Mouse (Mus musculus): ENCODE measurements at regions not wholly inside any gene's neighbourhood (a gene's known extent, or its start where the extent isn't known, plus 50 kb on each side); places are given as distances from the start of the nearest gene placed in this dataset.

DNA sequence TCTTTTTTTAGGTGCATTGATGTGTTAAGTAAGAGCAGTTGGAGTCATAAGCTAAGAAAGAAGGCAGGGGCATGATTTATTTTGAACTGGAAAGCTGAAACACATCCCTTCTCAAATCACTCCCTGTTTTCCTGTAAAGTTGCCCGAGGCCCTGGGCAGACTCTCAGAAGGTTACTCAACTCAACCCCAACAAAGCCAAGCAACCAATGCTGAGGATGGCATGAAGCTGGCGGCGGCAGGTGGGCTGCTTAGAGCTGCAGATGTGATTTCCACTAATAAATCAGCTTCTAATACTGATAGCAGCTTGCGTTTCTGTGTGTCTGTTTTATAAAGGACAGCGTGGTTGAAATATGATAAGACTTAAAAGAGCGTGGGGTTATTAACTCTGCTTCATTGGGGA lies 905.4 kb upstream of the 4930412O13Rik start:
- no peaks in the 10 kb centered on the region for H3K36me3 ChIP-seq (ENCODE audit: control insufficient read depth in 1 of 2, insufficient read depth in 2 of 2, low read length in 2 of 2)
- TF ChIP-seq CHD1 (IDR thresholded peaks at IDR 0.05; ENCODE audit: low read depth, low read length) (no peak), HCFC1 (IDR thresholded peaks at IDR 0.05; ENCODE audit: low read depth, low read length) (no peak), JUND (IDR thresholded peaks at IDR 0.05; ENCODE audit: low read depth, low read length) (no peak), ZMIZ1 (IDR thresholded peaks at IDR 0.05; ENCODE audit: low read depth, low read length) (no peak), USF1 (IDR thresholded peaks at IDR 0.05; ENCODE audit: low read depth, low read length) (no peak), MAFK (IDR thresholded peaks at IDR 0.05; ENCODE audit: borderline replicate concordance, low read depth, low read length) (no peak), CHD2 (IDR thresholded peaks at IDR 0.05; ENCODE audit: low read length) (no peak), POLR2AphosphoS5 (IDR thresholded peaks at IDR 0.05; ENCODE audit: borderline replicate concordance, low read depth, low read length) (no peak), RAD21 (IDR thresholded peaks at IDR 0.05; ENCODE audit: low read depth, low read length) (no peak), MAX (IDR thresholded peaks at IDR 0.05; ENCODE audit: low read length) (no peak), MXI1 (IDR thresholded peaks at IDR 0.05; ENCODE audit: low read depth, low read length) (no peak), GABPA (IDR thresholded peaks at IDR 0.05; ENCODE audit: low read depth, low read length) (no peak), SMC3 (IDR thresholded peaks at IDR 0.05; ENCODE audit: low read depth, low read length) (no peak), TBP (IDR thresholded peaks at IDR 0.05; ENCODE audit: low read depth, low read length) (no peak), USF2 (IDR thresholded peaks at IDR 0.05; ENCODE audit: borderline replicate concordance in 1 of 2, insufficient read depth in 1 of 2, low read depth in 1 of 2, low read length in 2 of 2) (no peak), ELF1 (IDR thresholded peaks at IDR 0.05; ENCODE audit: low read depth, low read length) (no peak), CTCF (IDR thresholded peaks at IDR 0.05 in 2 of 3, conservative IDR thresholded peaks at IDR 0.05 in 1 of 3; ENCODE audit: control insufficient read depth in 1 of 3, insufficient read depth in 1 of 3, low read depth in 2 of 3, low read length in 3 of 3, poor library complexity in 1 of 3, severe bottlenecking in 1 of 3) (no peak), MYC (IDR thresholded peaks at IDR 0.05; ENCODE audit: low read depth, low read length) (no peak), POLR2AphosphoS2 (IDR thresholded peaks at IDR 0.05; ENCODE audit: low read length) (no peak), ZKSCAN1 (IDR thresholded peaks at IDR 0.05; ENCODE audit: low read depth, low read length) (no peak)
- no peaks in the 10 kb centered on the region for H3K4me1 ChIP-seq (ENCODE audit: control insufficient read depth in 1 of 2, insufficient read depth in 2 of 2, low read length in 2 of 2)
- DNase-seq (ENCODE audit: low read depth, low spot score): no peak
- no peaks in the 10 kb centered on the region for H3K9me3 ChIP-seq (replicated peaks; ENCODE audit: insufficient read depth, low read length)
- no peaks in the 10 kb centered on the region for H3K79me2 ChIP-seq (ENCODE audit: control insufficient read depth, insufficient read depth, low read length, poor library complexity)
- no peak overlapping the region for H3K9ac ChIP-seq (ENCODE audit: control insufficient read depth, low read depth, low read length, poor library complexity, severe bottlenecking)
- no peaks in the 10 kb centered on the region for H3K27me3 ChIP-seq (ENCODE audit: control insufficient read depth in 1 of 2, insufficient read depth in 2 of 2, low read length in 2 of 2)
- H3K4me3 ChIP-seq (ENCODE audit: control insufficient read depth in 1 of 2, insufficient read depth in 1 of 2, low read depth in 2 of 2, low read length in 2 of 2): no peak overlapping the region
- no peak overlapping the region for H3K27ac ChIP-seq (ENCODE audit: control insufficient read depth, low read depth, low read length)

GRCm38 (mm10) chr2:9012326-9012725 lies 868.7 kb upstream of the 4930412O13Rik start:
- H3K9ac ChIP-seq (ENCODE audit: control insufficient read depth, low read depth, low read length, poor library complexity, severe bottlenecking): no peak overlapping the region
- no peaks in the 10 kb centered on the region for H3K36me3 ChIP-seq (ENCODE audit: control insufficient read depth in 1 of 2, insufficient read depth in 2 of 2, low read length in 2 of 2)
- no peak for TF ChIP-seq POLR2AphosphoS2 (IDR thresholded peaks at IDR 0.05; ENCODE audit: low read length)
- TF ChIP-seq TCF12 (IDR thresholded peaks at IDR 0.05; ENCODE audit: low read depth, low read length): no peak
- no peak for TF ChIP-seq EP300 (IDR thresholded peaks at IDR 0.05; ENCODE audit: low read depth in 1 of 2, low read length in 2 of 2)
- TF ChIP-seq CHD1 (IDR thresholded peaks at IDR 0.05; ENCODE audit: low read depth, low read length): no peak
- TF ChIP-seq ETS1 (IDR thresholded peaks at IDR 0.05; ENCODE audit: low read depth, low read length): no peak
- no peak for TF ChIP-seq ZMIZ1 (IDR thresholded peaks at IDR 0.05; ENCODE audit: low read depth, low read length)
- TF ChIP-seq MAFK (IDR thresholded peaks at IDR 0.05; ENCODE audit: borderline replicate concordance, low read depth, low read length): no peak
- TF ChIP-seq POLR2A (IDR thresholded peaks at IDR 0.05; ENCODE audit: control insufficient read depth in 1 of 2, insufficient read depth in 1 of 2, low read depth in 1 of 2, low read length in 2 of 2, poor library complexity in 1 of 2): no peak
- TF ChIP-seq ZC3H11A (IDR thresholded peaks at IDR 0.05; ENCODE audit: low read depth, low read length): no peak
- no peak for TF ChIP-seq SIN3A (IDR thresholded peaks at IDR 0.05; ENCODE audit: low read length)
- TF ChIP-seq USF2 (IDR thresholded peaks at IDR 0.05; ENCODE audit: borderline replicate concordance in 1 of 2, insufficient read depth in 1 of 2, low read depth in 1 of 2, low read length in 2 of 2): no peak
- no peak for TF ChIP-seq ELF1 (IDR thresholded peaks at IDR 0.05; ENCODE audit: low read depth, low read length)
- no peak for TF ChIP-seq ZNF384 (IDR thresholded peaks at IDR 0.05; ENCODE audit: low read depth, low read length)
- no peak for TF ChIP-seq ZKSCAN1 (IDR thresholded peaks at IDR 0.05; ENCODE audit: low read depth, low read length)
- no peak for TF ChIP-seq TAL1 (IDR thresholded peaks at IDR 0.05; ENCODE audit: low read length)
- TF ChIP-seq UBTF (IDR thresholded peaks at IDR 0.05; ENCODE audit: borderline replicate concordance, insufficient read depth, low read depth, low read length): no peak
- no peak for TF ChIP-seq E2F4 (IDR thresholded peaks at IDR 0.05; ENCODE audit: borderline replicate concordance, low read depth, low read length)
- TF ChIP-seq KAT2A (conservative IDR thresholded peaks at IDR 0.05; ENCODE audit: low read depth, low read length): no peak
- DNase-seq (ENCODE audit: low read depth, low spot score): no peak
- no peaks in the 10 kb centered on the region for H3K79me2 ChIP-seq (ENCODE audit: control insufficient read depth, insufficient read depth, low read length, poor library complexity)
- H3K9me3 ChIP-seq (replicated peaks; ENCODE audit: insufficient read depth, low read length): no peaks in the 10 kb centered on the region
- no peak overlapping the region for H3K27ac ChIP-seq (ENCODE audit: control insufficient read depth, low read depth, low read length)
- H3K27me3 ChIP-seq (ENCODE audit: control insufficient read depth in 1 of 2, insufficient read depth in 2 of 2, low read length in 2 of 2): no peaks in the 10 kb centered on the region
- H3K4me3 ChIP-seq (ENCODE audit: control insufficient read depth in 1 of 2, insufficient read depth in 1 of 2, low read depth in 2 of 2, low read length in 2 of 2): no peak overlapping the region
- H3K4me1 ChIP-seq (ENCODE audit: control insufficient read depth in 1 of 2, insufficient read depth in 2 of 2, low read length in 2 of 2): no peaks in the 10 kb centered on the region
